Mouse (Mus musculus) embryo, embryonic 11 days (tissue): ENCODE data around the gene Naxe.

Experiments
- DNase-seq: peaks from one replicate; pipeline ENCODE4 v3.0.0-alpha.2; 2015

Gene Naxe

GRCm38 (mm10) chr3:88057902-88058696, at the start of gene Naxe:
Gene Naxe (minus strand): TSS chr3:88058495.
- DNase-seq = peak; percentile 94

GRCm38 (mm10) chr3:88106126-88106525, 47.8 kb upstream of the Naxe start:
- DNase-seq = no peak

- no peak for DNase-seq
These were observed 44.3 kb upstream of the Naxe start for GRCm38 (mm10) chr3:88102611-88103010.

GRCm38 (mm10) chr3:88102196-88102595, 43.9 kb upstream of the Naxe start:
- no peak for DNase-seq

DNA sequence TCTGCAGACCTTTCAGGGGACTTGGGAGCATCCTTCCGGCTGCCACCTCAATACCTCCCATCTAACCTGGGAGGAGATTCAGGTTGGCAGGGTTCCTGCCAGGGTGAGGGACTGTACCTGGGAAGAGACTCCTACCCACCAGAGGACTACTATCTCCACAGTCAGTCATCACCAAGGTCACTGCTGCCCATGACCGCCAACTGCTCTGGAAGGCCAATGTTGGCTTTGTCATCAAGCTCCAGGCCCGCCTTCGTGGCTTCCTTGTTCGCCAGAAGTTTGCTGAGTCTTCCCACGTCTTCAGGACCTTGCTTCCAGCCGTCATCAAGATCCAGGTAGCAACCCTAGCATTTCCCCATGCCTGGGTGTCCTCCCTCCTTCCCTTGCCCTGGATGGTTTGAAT, 43.4 kb upstream of the Naxe start:
- DNase-seq = no peak

- DNase-seq = no peak
These were observed 42.0 kb upstream of the Naxe start for GRCm38 (mm10) chr3:88100251-88100650.

GRCm38 (mm10) chr3:88097666-88098065, 39.4 kb upstream of the Naxe start:
- no peak for DNase-seq

DNA sequence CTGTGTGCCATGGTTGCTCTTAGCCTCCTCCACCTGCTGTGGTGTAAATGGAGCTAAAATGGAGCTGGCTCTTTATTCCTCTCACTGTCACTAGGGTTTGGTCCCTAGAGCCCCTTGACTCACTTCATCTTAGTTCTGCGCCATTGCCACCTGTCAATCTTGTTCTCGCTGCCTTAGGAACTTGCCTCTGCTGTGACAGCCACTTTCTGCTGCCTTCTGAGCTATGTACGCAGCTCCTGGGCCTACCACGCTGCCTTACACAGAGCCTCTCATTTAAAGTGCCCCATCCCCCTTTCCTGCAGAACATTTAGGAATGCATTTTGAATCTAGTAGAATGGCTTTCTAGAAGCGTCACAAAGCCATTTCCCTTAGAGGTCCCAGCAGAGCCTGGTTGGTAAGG, 35.8 kb upstream of the Naxe start:
- no peak for DNase-seq

GRCm38 (mm10) chr3:88090616-88091015, 32.3 kb upstream of the Naxe start:
- DNase-seq = no peak

- no peak for DNase-seq
These were observed 31.8 kb upstream of the Naxe start for GRCm38 (mm10) chr3:88090106-88090505.

DNA sequence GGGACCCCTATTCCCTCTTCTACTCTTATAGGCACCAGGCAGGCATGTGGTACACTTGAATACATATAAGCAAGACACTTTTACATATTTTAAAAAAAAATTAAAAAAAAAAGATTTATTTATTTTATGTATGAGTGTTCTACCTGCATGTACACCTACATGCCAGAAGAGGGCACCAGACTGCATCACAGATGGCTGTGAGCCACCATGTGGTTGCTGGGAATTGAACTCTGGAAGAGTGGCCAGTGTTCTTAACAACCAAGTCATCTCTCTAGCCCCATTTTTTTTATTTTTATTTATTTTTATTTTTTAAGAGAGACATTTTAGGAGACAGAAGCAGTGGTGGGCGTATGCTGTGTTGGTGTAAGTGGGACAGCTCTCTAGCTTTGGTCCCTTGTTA, 29.4 kb upstream of the Naxe start:
- DNase-seq = peak; percentile 60

GRCm38 (mm10) chr3:88085459-88085858, 27.2 kb upstream of the Naxe start:
- no peak for DNase-seq

GRCm38 (mm10) chr3:88084001-88084400, 25.7 kb upstream of the Naxe start:
- no peak for DNase-seq

- DNase-seq = peak; percentile 24
These were observed 24.4 kb upstream of the Naxe start for GRCm38 (mm10) chr3:88082663-88083062.

DNA sequence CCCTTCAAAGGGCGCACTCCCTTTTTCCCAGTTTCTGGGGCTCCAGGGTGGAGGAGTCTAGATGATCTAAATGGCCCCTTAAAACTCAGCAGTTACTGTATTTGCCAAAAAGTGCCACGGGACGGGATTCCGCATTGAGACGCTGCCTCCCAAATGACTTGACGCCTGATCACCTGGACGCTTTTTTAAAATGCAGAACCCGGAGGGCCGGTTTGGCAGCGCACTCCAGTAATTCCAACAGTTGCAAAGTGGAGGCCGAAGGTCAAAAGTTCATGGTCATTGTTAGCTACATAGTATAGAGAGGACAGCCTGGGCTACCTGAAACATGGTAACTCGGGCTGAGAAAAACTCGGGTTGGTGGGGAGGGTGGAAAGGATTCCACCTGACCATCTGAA, 23.9 kb upstream of the Naxe start:
- DNase-seq = peak; percentile 28

DNA sequence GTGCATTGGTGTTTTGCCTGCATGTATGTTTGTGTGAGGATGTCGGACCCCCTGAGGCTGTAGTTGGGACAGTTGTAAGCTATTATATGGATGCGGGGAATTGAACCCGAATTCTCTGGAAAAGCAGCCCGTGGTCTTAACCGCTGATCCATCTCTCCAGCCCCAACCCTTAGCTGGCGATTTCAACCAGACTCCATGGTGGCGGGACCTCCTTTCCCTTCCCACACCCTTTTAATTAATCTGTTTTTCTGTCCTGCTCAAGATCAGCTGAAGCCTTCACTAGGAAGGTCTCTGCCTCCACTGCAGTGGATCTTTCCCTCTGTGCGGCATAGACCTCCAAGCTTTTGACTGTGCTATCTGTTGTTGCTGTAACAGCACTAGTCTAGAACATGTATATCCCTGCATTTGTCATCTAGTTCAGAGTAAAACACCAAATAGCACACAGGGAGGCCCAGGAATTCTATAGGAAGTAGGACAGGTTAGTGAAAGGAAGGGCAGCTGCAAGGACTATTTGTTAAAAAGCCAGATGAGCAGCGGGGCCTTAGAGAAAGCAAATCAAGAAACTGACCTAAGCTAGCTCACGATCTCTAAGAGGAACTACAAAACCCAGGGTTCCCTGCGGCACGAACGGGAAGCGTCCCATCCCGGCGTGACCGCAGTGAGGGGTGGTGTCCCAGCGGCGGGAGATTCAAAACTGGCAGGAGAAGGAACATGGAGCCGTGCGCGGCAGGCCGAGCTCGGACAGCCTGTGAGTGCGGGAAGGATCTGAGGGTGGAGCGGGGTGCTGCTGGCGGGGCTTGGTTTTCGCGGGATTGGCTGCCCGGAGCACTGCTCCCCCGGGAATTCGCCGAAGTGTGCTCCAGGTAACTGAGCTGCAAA, 23.3 kb upstream of the Naxe start, which contains the start of gene Iqgap3:
TSS of gene Iqgap3 (plus strand) at position 627 of the 879 bp plus-strand sequence.
- DNase-seq = peak; percentile 96

DNA sequence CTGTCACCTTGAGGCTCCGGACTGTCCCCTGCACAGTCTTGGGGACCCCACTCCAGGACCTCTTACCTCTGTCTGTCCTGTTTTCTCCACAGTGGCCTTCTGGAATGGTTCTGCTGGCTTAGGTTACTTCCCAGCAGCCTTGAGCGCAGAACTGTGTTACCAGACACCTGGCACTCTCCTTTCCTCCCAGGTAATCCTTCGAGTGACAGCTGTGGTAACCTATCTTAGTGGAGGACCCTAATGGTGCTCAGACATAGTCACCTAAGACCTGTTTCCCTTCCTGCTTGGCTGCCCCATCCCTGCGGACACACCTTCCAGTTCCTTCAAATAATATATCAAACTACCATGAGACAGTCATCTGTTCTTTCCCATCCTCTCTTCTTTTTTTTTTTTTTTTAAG, 19.9 kb upstream of the Naxe start, which contains the start of gene Ttc24:
TSS of gene Ttc24 (minus strand) at position 101 of the 400 bp plus-strand sequence.
- DNase-seq = no peak

- no peak for DNase-seq
These were observed 19.1 kb upstream of the Naxe start for GRCm38 (mm10) chr3:88077441-88077840.

- no peak for DNase-seq
These were observed 16.5 kb upstream of the Naxe start for GRCm38 (mm10) chr3:88074766-88075165.

DNA sequence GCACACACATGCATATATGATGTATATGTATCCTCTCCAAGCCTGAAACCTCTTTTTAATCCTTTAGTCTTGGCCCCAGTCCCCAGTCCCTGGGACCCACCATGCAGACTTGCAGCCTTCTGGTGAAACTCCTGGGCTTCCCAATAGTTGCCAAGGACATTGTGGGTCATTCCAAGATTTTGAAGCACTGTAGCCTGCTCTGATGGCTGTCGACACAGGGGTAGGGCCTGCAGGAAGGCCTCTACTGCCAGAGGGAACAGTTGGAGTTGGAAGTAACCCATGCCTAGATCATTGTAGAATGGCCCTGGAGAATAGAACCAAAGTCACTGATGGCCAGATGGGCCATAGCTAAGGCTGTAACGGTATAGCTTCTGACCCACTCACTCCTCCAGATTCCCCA, 16.1 kb upstream of the Naxe start:
- DNase-seq = no peak

DNA sequence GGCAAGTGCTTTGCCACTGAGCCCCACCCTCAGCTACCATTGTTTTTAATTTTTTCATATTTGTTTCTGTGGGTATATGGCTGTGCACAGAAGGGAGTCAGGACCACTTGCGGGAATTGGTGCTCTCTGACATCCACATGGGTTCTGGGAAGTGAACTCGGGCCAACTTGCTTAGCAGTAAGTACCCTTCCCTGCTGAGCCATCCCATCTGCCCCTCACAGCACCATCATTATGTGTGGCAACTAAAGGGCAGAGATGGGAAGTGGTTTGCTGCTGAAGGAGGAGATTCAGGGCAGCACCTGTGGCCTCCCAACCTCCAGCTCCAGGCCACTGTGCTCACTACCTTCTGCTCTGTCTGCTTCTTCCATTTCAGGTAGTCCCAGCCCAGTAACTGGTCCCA, 15.3 kb upstream of the Naxe start:
- no peak for DNase-seq

DNA sequence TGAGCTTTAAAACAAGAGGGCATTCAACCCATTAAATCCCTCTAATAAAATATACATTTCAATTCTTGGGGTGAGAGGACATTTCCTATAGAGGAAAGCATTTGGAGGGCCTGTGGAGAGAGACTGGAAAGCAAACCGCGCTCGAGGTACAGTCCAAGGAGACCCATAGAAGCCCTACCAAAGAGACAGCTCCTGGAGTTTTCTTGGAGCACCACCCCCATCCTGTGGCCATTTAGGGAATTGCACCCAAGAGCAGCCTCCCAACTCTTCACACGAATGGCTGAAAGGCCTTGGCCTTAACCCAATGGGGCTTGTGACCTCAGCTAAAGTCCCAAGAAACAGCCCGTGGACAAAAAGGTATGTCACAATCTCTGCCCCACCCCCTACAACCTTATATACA, 13.5 kb upstream of the Naxe start:
- DNase-seq = peak; percentile 80

GRCm38 (mm10) chr3:88068386-88068785, 10.1 kb upstream of the Naxe start:
- DNase-seq = no peak

DNA sequence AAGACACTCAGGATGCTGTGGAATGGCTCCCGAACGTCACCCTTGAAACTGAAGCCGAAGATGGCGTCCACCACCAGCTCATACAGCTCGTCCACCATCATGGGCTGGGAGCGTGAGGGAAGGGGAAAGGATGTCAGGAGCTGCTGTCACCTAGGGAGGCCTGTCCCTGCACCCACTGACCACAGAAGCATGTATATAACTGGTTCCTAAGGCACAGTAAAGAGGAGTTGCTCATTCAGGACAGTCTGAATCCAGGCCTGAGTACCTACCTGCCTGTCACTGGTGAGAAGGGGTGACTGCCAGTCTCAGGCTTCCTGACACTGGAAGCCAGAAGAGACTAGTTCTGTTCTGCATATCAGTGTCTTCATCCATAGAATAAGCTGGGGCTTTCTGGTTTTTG, 1.3 kb downstream of the Naxe start:
- no peak for DNase-seq
